Mouse (Mus musculus) layer of hippocampus, postnatal 36 days (tissue): ENCODE data around the gene Ift43. TPM values are rescaled to one million over a fixed set of nuclear protein-coding genes. Genes with fewer than 3 reads are reported as not detected.

Experiments
- DNase-seq, 2 experiments: peaks; one replicate each; pipeline ENCODE4 v3.0.0; 2022
- total RNA-seq, 2 experiments: library from RNA; stranded (reverse); gene quantifications; 2 replicates each; pipeline ENCODE4 v1.2.3; 2021

Gene Ift43
- total RNA-seq: 10 to 100 TPM; 12.0 to 14.4 TPM

DNA sequence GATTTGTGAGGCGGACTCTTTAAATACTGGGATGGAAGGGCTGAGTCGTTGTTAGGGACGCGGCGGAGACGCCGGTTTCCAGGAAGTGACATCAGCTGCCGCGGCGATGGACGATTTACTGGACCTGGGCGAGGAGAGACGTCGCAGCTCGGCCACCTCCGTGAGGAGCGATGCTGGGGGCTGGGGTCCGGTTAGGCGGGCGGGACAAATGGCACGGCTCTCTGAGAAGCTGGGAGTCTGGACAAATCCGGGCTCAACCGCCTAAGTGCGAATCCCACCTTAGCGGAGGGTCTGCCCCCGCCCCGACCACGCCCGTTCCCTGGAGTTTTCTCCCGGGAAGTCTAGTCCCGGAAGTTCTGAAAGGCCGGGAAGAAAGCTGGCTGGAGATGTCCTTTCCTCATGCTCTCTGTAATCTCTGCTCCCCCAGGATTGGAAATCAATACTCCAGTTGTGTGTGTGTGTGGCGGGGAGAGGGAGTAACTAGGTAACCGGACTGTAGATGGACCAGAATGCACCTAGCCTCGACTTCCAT is at the start of gene Ift43:
Gene Ift43, plus strand, starts transcription at position 61 of the 532 bp plus-strand sequence.
- peak; percentile 71 to 81 for DNase-seq

DNA sequence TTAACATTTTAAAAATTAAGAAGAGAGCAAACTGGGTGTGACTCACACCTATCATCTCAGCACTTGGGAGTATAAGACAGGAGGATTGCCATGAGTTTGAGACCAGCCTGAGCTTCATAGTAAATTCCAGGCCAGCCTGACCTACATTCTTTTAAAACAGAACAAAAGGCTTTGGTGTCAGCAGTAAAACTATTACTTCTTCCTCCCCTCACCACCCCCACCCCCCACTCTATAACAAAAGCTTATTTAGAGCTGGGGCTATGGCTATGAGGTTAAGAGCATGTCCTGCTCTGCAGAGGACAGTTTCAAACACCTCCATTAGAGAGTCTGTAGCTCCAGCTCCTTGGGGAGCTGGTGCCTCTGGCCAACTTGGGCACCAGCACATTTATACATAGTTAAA is 46.8 kb upstream of the Ift43 start:
- no peak for DNase-seq

- DNase-seq: no peak
These were observed 45.8 kb upstream of the Ift43 start for GRCm38 (mm10) chr12:86036368-86037166.

DNA sequence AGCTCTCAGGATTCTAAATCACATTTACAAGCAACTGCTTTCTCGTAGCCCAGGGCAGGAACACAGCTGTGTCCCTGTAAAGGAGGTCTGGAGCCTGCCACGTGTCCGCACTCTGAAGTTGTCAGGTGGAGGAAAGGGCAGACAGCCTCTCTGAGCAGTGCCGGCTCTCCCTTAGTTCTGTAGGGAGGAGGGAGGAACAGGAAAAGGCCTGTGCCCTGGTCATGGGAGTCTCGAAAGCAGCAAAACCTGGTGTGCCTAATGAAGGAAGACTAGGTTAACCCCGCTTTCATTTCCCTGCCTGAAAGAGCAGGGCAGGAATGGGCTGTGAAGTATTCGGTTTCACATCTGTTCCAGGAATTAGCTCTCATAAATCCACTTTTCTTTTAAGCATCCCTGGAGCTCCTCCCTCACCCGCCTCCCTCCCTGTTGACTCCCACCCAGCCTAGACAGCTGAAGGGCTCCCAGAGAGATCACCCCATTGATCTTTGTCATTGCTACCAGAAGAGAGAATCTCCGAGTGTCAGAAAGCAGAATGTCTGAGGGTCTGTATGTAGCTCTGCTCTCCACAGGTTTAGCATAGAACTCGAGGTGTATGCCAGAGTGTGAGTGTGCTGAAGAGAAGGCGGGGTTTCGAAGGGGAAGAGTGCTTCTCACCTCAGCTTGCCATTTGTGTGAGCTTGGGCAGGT is 45.0 kb upstream of the Ift43 start:
- no peak for DNase-seq

- no peak for DNase-seq
These were observed 43.3 kb upstream of the Ift43 start for GRCm38 (mm10) chr12:86039078-86039477.

GRCm38 (mm10) chr12:86039751-86040150 is 42.6 kb upstream of the Ift43 start:
- no peak for DNase-seq

- DNase-seq: no peak
These were observed 36.2 kb upstream of the Ift43 start for GRCm38 (mm10) chr12:86046141-86046540.

- no peak for DNase-seq
These were observed 35.6 kb upstream of the Ift43 start for GRCm38 (mm10) chr12:86046776-86047175.

- DNase-seq: no peak
These were observed 35.0 kb upstream of the Ift43 start for GRCm38 (mm10) chr12:86047376-86047775.

DNA sequence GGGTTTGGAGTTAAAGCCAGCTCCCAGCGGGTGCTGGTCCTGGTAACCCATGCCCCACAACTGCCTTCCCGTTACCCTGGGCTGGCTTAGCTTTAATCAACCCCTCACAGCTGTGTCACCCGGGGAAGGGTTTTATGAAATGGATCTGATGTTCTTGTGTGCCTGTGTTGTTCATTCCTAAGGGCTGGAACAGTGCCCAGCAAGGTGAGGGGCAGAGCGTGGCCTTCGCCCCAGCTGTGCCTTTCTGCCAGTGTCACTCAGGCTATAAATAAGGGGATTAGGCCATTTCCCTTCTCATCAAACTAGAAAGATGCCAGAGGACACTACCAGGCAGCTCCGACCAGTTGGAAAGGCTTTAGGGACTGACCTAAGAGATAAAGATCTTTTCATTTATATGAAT is 32.5 kb upstream of the Ift43 start:
- no peak for DNase-seq

GRCm38 (mm10) chr12:86051477-86051876 is 30.9 kb upstream of the Ift43 start:
- DNase-seq: no peak

- DNase-seq: no peak
These were observed 27.0 kb upstream of the Ift43 start for GRCm38 (mm10) chr12:86055306-86055705.

DNA sequence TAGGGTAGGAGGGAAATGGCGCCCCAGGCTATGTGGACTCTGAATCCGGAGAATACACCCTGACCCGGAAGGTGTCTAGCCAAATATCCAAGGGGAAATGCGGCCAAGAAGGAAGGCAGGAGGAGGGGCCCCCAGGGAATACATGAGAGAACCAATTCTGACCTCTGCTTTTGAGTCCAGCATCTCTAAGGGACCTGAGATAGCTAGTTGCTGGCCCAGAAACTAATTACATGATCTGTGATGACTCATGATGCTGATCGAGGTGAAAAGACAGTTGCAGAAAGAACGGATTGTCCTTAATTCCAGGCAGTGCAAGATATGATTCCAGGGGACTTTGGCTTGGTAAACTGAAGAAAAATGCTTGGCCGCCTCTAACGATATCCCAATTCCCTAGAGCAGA is 25.4 kb upstream of the Ift43 start:
- no peak for DNase-seq

GRCm38 (mm10) chr12:86057516-86057915 is 24.8 kb upstream of the Ift43 start:
- DNase-seq: no peak

DNA sequence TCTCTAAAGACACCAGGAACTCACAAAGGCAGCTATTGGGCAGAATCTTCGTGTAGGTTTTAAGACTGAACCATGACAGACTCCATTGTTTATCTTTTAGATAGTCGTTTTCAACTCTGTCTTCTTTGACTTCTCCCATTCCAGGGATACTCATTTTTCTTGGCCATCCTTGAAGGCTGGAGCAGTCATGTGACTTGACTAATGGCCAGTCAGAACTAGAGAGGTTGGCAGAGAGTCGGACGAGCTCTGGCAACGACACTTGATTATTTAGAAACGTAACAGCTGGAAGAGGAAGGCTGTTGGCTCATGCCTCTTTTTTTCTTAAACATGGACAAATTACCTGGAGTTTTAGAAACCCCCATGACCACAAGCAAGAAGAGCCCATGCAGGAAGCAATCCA is 23.0 kb upstream of the Ift43 start:
- no peak for DNase-seq

- DNase-seq: no peak
These were observed 17.5 kb upstream of the Ift43 start for GRCm38 (mm10) chr12:86064796-86065195.

DNA sequence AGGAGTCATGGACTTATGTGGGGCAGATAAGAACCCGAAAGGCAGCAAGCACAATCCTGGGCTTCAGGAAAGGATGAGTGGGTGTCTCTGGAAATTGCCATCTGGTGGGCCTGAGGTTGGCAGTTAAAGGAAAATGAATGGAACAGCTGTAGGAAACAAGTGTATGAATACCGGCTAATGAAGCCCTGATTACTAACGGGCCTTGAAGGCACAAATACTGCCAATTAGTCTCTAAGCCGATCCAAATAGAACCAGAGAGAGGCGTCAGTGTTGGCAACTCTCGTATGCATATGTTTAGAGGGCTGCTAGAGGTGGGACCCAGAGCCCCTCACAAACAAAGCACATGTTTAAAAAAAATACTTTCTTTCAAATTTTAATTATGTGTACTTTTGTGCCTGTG is 10.9 kb upstream of the Ift43 start:
- peak in 1 of 2 experiments; percentile 34 for DNase-seq

DNA sequence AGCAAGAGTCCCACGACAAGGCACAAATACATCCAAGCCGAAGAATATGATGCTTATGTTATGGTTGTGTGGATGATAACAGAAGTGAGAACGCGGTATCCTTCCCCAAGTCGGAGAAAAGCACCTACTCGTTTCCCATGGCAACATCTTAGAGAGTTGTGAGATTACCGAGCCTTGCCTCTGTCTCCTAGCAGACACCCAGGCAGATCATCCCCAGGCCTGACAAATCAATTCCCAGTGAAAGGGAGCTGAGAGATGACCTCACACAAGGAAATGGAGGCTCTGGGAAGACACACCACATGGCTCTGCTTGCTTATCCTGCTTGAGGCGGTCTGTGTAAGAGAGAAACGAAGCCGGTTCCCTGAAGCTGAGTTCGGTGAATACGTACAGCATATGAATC is 7.7 kb upstream of the Ift43 start:
- DNase-seq: no peak

DNA sequence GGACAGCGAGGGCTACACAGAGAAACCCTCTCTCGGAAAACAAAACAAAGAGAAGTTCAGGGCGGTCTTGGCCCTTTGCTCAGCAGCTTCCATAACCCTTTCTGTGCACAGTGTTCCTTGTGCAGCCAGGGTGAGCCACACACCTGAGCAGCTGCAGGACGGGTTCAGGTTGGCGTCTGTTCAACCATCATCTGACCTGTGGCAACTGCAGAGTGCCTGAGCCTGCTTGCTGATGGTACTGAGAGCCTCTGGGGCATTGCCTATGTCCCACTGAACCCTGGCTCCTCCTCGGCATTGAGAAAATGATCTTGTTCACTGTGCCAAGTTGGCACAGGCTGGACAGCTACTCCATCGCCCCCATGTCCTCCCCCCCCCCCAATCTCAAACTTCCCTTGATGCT is 7.0 kb upstream of the Ift43 start:
- DNase-seq: no peak

- DNase-seq: peak in 1 of 2 experiments; percentile 38
These were observed 5.9 kb upstream of the Ift43 start for GRCm38 (mm10) chr12:86076321-86076901.

- no peak for DNase-seq
These were observed 5.0 kb upstream of the Ift43 start for GRCm38 (mm10) chr12:86077322-86077721.

GRCm38 (mm10) chr12:86077736-86078135 is 4.6 kb upstream of the Ift43 start:
- DNase-seq: no peak

GRCm38 (mm10) chr12:86078176-86078552 is 4.2 kb upstream of the Ift43 start:
- DNase-seq: no peak
